Mouse (Mus musculus) bone marrow, adult 2 months (tissue): ENCODE measurements around the gene Robo4.

Experiments used
- CTCF ChIP-seq: fragments of 200-500 bp; IDR thresholded peaks from 2 replicates; pipeline ENCODE4 v1.5.1; 2011; ENCODE audit warnings: low read length, control low read depth; ENCODE audit not compliant: control insufficient read depth, insufficient read depth
- POLR2A ChIP-seq: fragments of 200-500 bp; IDR thresholded peaks from 2 replicates; pipeline ENCODE4 v1.6.1; 2011; ENCODE audit warnings: low read depth, mild to moderate bottlenecking, control low read depth, low read length, borderline replicate concordance; ENCODE audit not compliant: control insufficient read depth

GRCm38 (mm10) chr9:37459665-37460042 is 58.0 kb downstream of the Robo4 start:
- TF ChIP-seq CTCF (no peak), POLR2A (no peak)
